Mouse (Mus musculus) liver, adult 2 months (tissue): Measurements from ENCODE around the gene Igfbp5. TPM values are rescaled to one million over a fixed set of nuclear protein-coding genes. Genes with fewer than 3 reads are reported as not detected.

Experiments
- DNase-seq: peaks from one replicate; pipeline ENCODE4 v3.0.0-alpha.2; 2011; ENCODE audit warnings: low read depth, low spot score; ENCODE audit errors: extremely low read depth
- H3K27ac ChIP-seq: fragments of 200-500 bp; replicated peaks from 2 replicates; pipeline ENCODE4 v1.5.1; 2012; ENCODE audit warnings: low read depth, mild to moderate bottlenecking, control low read depth, inconsistent platforms, low read length; ENCODE audit not compliant: insufficient read depth
- H3K27me3 ChIP-seq: fragments of 200-500 bp; 2 replicates; pipeline ENCODE4 v1.6.1; 2012; ENCODE audit warnings: mild to moderate bottlenecking, moderate library complexity, low read length, inconsistent platforms; ENCODE audit not compliant: control insufficient read depth, insufficient read depth
- H3K36me3 ChIP-seq: fragments of 200-500 bp; 2 replicates; pipeline ENCODE4 v1.6.1; 2012; ENCODE audit warnings: low read length, inconsistent platforms; ENCODE audit not compliant: control insufficient read depth, insufficient read depth
- H3K4me1 ChIP-seq: fragments of 200-500 bp; 2 replicates; pipeline ENCODE4 v1.6.1; 2011; ENCODE audit warnings: low read length; ENCODE audit not compliant: control insufficient read depth, insufficient read depth
- H3K4me3 ChIP-seq: fragments of 200-500 bp; 2 replicates; pipeline ENCODE4 v1.5.1; 2011; ENCODE audit warnings: low read depth, mild to moderate bottlenecking, control low read depth, low read length, moderate library complexity; ENCODE audit not compliant: insufficient read depth
- H3K79me2 ChIP-seq: fragments of 200-500 bp; 2 replicates; pipeline ENCODE4 v1.6.1; 2012; ENCODE audit warnings: inconsistent platforms, mild to moderate bottlenecking, low read length, moderate library complexity; ENCODE audit not compliant: control insufficient read depth, insufficient read depth
- H3K9ac ChIP-seq: fragments of 200-500 bp; 2 replicates; pipeline ENCODE4 v1.6.1; 2012; ENCODE audit warnings: low read depth, mild to moderate bottlenecking, control low read depth, inconsistent platforms, low read length
- CTCF ChIP-seq: fragments of 200-500 bp; IDR thresholded peaks from 2 replicates; pipeline ENCODE4 v1.5.1; 2011; ENCODE audit warnings: low read depth, low read length, control low read depth
- POLR2A ChIP-seq: fragments of 200-500 bp; IDR thresholded peaks from 2 replicates; pipeline ENCODE4 v1.6.1; 2011; ENCODE audit warnings: low read length, control low read depth; ENCODE audit not compliant: insufficient read depth; ENCODE audit errors: extremely low read depth
- WGBS: fragments of 180-500 bp; shearing (Covaris S2); methylation state at CpG from one replicate; pipeline ENCODE4 v1.1.7; 2018; 5-methylcytosine and 5-hydroxymethylcytosine counted together
- polyA plus RNA-seq: library from polyadenylated mRNA; depleted of rRNA; stranded (reverse); fragments of >200 nt; gene quantifications from 2 replicates; pipeline ENCODE4 v1.2.3, GENCODE M21; 2012
- total RNA-seq: library from RNA; depleted of rRNA; stranded (reverse); fragments of >200 nt; gene quantifications from 2 replicates; pipeline ENCODE4 v1.2.3, GENCODE M21; 2014

The Igfbp5 gene
- total and polyA plus RNA-seq, 2 experiments, result 2.4 to 3.0 TPM

- Histone ChIP-seq H3K4me1 (no peaks in the 10 kb centered on the region), H3K27me3 (no peaks in the 10 kb centered on the region), H3K36me3 (no peaks in the 10 kb centered on the region), H3K4me3 (no peak overlapping the region), H3K79me2 (no peaks in the 10 kb centered on the region), H3K27ac (no peak overlapping the region), H3K9ac (no peak overlapping the region)
- 89% methylated on average over 11 of the region's 11 CpGs for WGBS
- TF ChIP-seq POLR2A (no peak), CTCF (no peak)
- no peak for DNase-seq
Measured at GRCm38 (mm10) chr1:72885111-72885818, 10.6 kb upstream of the Igfbp5 start.

- TF ChIP-seq CTCF (peak; percentile 32), POLR2A (no peak)
- H3K27me3 ChIP-seq, result no peaks in the 10 kb centered on the region; the same call in 1 of the 2 replicates
- no peaks in the 10 kb centered on the region for H3K36me3 ChIP-seq
- H3K79me2 ChIP-seq, result no peaks in the 10 kb centered on the region
- no peaks in the 10 kb centered on the region for H3K4me1 ChIP-seq
- no peak overlapping the region for H3K27ac ChIP-seq
- H3K4me3 ChIP-seq, result no peak overlapping the region
- H3K9ac ChIP-seq, result no peak overlapping the region
- WGBS, result 50% methylated on average over 4 of the region's 4 CpGs
- no peak for DNase-seq
Measured at GRCm38 (mm10) chr1:72879319-72879634, 4.6 kb upstream of the Igfbp5 start.

GRCm38 (mm10) chr1:72878473-72879318 lies 4.0 kb upstream of the Igfbp5 start:
- peaks cover 3% of the 10 kb centered on the region; the same call in 1 of the 2 replicates for H3K4me1 ChIP-seq
- DNase-seq, result no peak
- no peaks in the 10 kb centered on the region for H3K79me2 ChIP-seq
- no peak overlapping the region for H3K9ac ChIP-seq
- peaks cover 2% of the 10 kb centered on the region; the same call in 1 of the 2 replicates for H3K27me3 ChIP-seq
- H3K27ac ChIP-seq, result no peak overlapping the region
- H3K36me3 ChIP-seq, result no peaks in the 10 kb centered on the region
- no peak for TF ChIP-seq POLR2A
- no peak for TF ChIP-seq CTCF
- 65% methylated on average over 25 of the region's 25 CpGs for WGBS
- no peak overlapping the region for H3K4me3 ChIP-seq

- no peaks in the 10 kb centered on the region for H3K79me2 ChIP-seq
- peaks cover 5% of the 10 kb centered on the region; the same call in 1 of the 2 replicates for H3K4me1 ChIP-seq
- no peaks in the 10 kb centered on the region for H3K36me3 ChIP-seq
- WGBS, result 0% methylated on average over 3 of the region's 3 CpGs
- H3K27me3 ChIP-seq, result peaks cover 4% of the 10 kb centered on the region; the same call in 1 of the 2 replicates
- TF ChIP-seq CTCF (peak; percentile 67; the same call in 1 of the 2 replicates), POLR2A (no peak)
- peak; percentile 30 for DNase-seq
- H3K4me3 ChIP-seq, result no peak overlapping the region
- H3K9ac ChIP-seq, result no peak overlapping the region
- no peak overlapping the region for H3K27ac ChIP-seq
Measured at GRCm38 (mm10) chr1:72877892-72878291, 3.2 kb upstream of the Igfbp5 start.

- Histone ChIP-seq H3K4me3 (no peak overlapping the region), H3K9ac (no peak overlapping the region), H3K4me1 (peaks cover 11% of the 10 kb centered on the region), H3K36me3 (no peaks in the 10 kb centered on the region), H3K27ac (no peak overlapping the region), H3K79me2 (no peaks in the 10 kb centered on the region), H3K27me3 (peaks cover 4% of the 10 kb centered on the region; the same call in 1 of the 2 replicates)
- TF ChIP-seq POLR2A (no peak), CTCF (no peak)
- no peak for DNase-seq
- WGBS, result 53% methylated on average over 3 of the region's 3 CpGs
Measured at GRCm38 (mm10) chr1:72876111-72876510, 1.4 kb upstream of the Igfbp5 start.
